Mouse (Mus musculus) C2C12 (cell line): ENCODE results near the gene Gm42420. TPM values are rescaled to one million over a fixed set of nuclear protein-coding genes. Genes with fewer than 3 reads are reported as not detected.

Experiments used
- H3K27me3 ChIP-seq: one replicate; pipeline ENCODE4 v1.6.1; 2011; ENCODE audit not compliant: control insufficient read depth, insufficient read depth, insufficient read length
- H3K36me3 ChIP-seq: one replicate; pipeline ENCODE4 v1.6.1; 2011; ENCODE audit not compliant: control insufficient read depth, insufficient read depth
- H3K4me3 ChIP-seq: one replicate; pipeline ENCODE4 v1.5.1; 2011; ENCODE audit warnings: mild to moderate bottlenecking, control low read depth; ENCODE audit not compliant: poor library complexity, insufficient read depth, severe bottlenecking
- H3K79me2 ChIP-seq: one replicate; pipeline ENCODE4 v1.6.1; 2011; ENCODE audit not compliant: control insufficient read depth, insufficient read depth
- H3K79me3 ChIP-seq: one replicate; pipeline ENCODE4 v1.6.1; 2011; ENCODE audit warnings: low read depth, control low read depth
- H3ac ChIP-seq: one replicate; pipeline ENCODE3; 2011; ENCODE audit warnings: low read depth; ENCODE audit not compliant: control insufficient read depth, insufficient read length
- CEBPB ChIP-seq: IDR thresholded peaks from one replicate; pipeline ENCODE4 v1.6.1; 2011; ENCODE audit warnings: low read depth, mild to moderate bottlenecking, control low read depth, moderate library complexity
- CTCF ChIP-seq: IDR thresholded peaks from one replicate; pipeline ENCODE4 v1.5.1; 2011; ENCODE audit not compliant: control insufficient read depth, insufficient read depth, insufficient read length
- FOSL1 ChIP-seq: IDR thresholded peaks from one replicate; pipeline ENCODE4 v1.8.0; 2011; ENCODE audit warnings: mild to moderate bottlenecking, low read length; ENCODE audit not compliant: poor library complexity, insufficient read depth, severe bottlenecking
- MAX ChIP-seq: IDR thresholded peaks from one replicate; pipeline ENCODE4 v1.6.1; 2011; ENCODE audit warnings: mild to moderate bottlenecking, control low read depth
- MYOD1 ChIP-seq: IDR thresholded peaks from one replicate; pipeline ENCODE4 v1.6.1; 2011; ENCODE audit warnings: low read depth; ENCODE audit not compliant: control insufficient read depth, insufficient read length
- MYOG ChIP-seq: IDR thresholded peaks from one replicate; pipeline ENCODE4 v1.6.1; 2011; ENCODE audit not compliant: control insufficient read depth, insufficient read length; ENCODE audit errors: extremely low read depth
- USF1 ChIP-seq: IDR thresholded peaks from one replicate; pipeline ENCODE4 v1.6.1; 2011; ENCODE audit warnings: low read depth, mild to moderate bottlenecking, control low read depth, moderate library complexity
- polyA plus RNA-seq: library from polyadenylated mRNA; unstranded; fragments of >200 nt; fragmentation: generic; extraction: Trizol; gene quantifications from one replicate; pipeline ENCODE4 v1.2.1, GENCODE M21; 2012; ENCODE audit warnings: missing spikeins

Gene Gm42420
- polyA plus RNA-seq, 1 experiment = not detected

DNA sequence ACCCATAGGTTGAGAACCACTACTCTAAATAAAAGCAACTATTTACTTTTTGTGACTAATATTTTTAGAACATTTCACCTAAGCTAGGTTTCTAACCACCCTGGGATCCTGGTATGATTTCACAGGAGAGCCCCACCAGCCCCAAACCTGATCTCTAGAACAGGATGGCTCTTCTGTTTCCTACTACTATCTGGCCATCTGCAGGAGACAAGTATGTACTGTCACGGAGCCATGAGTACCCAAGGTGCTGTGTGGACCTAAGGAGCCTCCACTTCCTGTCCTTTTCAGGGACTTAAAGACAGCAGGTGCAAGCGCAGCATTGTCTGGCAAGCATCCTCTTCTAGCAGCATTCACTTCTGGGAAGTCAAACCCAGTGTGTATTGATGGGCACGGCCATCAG, 16.3 kb downstream of the Gm42420 start:
- Histone ChIP-seq H3K4me3 (no peak overlapping the region), H3K27me3 (no peaks in the 10 kb centered on the region), H3K79me2 (no peaks in the 10 kb centered on the region), H3ac (no peak overlapping the region), H3K36me3 (peaks cover 49% of the 10 kb centered on the region), H3K79me3 (no peaks in the 10 kb centered on the region)
- TF ChIP-seq MYOD1 (no peak), FOSL1 (no peak), MYOG (no peak), MAX (no peak), CEBPB (no peak), CTCF (no peak), USF1 (no peak)

DNA sequence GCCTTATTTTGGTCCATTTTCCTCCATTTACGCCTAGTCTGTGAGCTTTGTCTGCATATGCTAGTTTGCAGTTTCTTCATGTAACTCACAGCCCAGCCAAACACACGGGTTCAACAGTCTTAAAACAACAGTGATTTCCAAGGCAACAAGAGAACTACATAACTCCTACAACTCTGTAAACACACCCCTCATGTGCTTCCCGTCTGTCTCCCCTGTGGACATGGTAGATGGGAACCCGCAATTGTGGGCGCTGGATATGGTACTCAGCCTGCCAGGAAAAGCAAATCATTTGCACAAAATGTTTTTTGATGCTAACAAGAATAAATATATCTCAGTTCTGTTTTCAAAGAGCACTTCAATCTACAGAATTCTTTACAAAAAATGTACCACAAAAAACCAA, 19.0 kb downstream of the Gm42420 start:
- no peak for TF ChIP-seq CEBPB
- no peak for TF ChIP-seq MYOG
- TF ChIP-seq MYOD1 = no peak
- no peak for TF ChIP-seq CTCF
- no peak for TF ChIP-seq USF1
- TF ChIP-seq FOSL1 = no peak
- Histone ChIP-seq H3K79me2 (no peaks in the 10 kb centered on the region), H3ac (no peak overlapping the region), H3K27me3 (no peaks in the 10 kb centered on the region), H3K79me3 (no peaks in the 10 kb centered on the region), H3K36me3 (peaks cover 22% of the 10 kb centered on the region), H3K4me3 (no peak overlapping the region)

DNA sequence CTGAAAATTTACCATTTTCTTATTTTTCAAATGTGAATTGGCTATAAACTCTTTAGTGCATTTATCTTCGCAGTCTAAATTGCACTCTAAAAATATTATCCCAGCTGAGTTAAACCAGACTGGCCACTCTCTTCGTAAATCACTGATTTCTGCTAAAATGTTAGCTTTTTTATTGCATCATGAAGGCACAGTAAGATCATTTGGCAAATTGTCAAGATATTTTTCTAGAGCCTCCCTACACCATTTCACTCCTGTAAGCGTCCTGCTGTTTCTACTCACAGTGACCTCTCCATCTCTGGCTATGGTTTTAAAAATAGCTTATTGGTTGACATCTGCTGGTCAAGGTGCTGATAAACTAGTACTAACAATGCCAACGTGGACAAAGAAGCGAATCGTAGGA, 20.5 kb downstream of the Gm42420 start:
- no peak for TF ChIP-seq CEBPB
- no peak for TF ChIP-seq CTCF
- TF ChIP-seq MYOD1 = no peak
- no peak for TF ChIP-seq MYOG
- no peak for TF ChIP-seq MAX
- TF ChIP-seq FOSL1 = no peak
- TF ChIP-seq USF1 = no peak

DNA sequence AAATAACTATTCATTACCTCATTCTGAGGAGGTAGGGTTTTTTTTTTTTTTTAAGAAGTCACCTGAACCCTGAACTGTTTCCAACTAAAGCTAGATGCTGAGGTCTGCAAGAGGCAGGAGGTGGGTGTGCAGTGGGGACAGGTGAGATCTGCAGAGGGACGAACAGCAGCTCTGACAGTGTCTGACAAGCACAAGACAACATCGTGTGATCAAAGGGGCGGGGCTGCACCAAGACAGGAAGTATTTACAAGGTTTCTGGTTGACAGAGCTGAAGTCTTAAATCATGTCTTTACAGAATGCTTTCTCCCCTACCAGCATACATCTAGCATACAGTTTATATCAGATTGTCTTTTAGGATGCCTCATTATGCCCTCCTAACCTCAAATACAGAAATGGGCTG, 21.3 kb downstream of the Gm42420 start:
- H3ac ChIP-seq = no peak overlapping the region
- no peak overlapping the region for H3K4me3 ChIP-seq
- H3K79me3 ChIP-seq = no peaks in the 10 kb centered on the region
- H3K27me3 ChIP-seq = no peaks in the 10 kb centered on the region
- TF ChIP-seq MAX = no peak
- no peak for TF ChIP-seq USF1
- H3K79me2 ChIP-seq = no peaks in the 10 kb centered on the region
- peaks cover 6% of the 10 kb centered on the region for H3K36me3 ChIP-seq

More for the DNA sequence above, 20.5 kb downstream of the Gm42420 start:
- Histone ChIP-seq H3K4me3 (no peak overlapping the region), H3K79me3 (no peaks in the 10 kb centered on the region), H3K36me3 (peaks cover 9% of the 10 kb centered on the region), H3ac (no peak overlapping the region), H3K79me2 (no peaks in the 10 kb centered on the region), H3K27me3 (no peaks in the 10 kb centered on the region)

DNA sequence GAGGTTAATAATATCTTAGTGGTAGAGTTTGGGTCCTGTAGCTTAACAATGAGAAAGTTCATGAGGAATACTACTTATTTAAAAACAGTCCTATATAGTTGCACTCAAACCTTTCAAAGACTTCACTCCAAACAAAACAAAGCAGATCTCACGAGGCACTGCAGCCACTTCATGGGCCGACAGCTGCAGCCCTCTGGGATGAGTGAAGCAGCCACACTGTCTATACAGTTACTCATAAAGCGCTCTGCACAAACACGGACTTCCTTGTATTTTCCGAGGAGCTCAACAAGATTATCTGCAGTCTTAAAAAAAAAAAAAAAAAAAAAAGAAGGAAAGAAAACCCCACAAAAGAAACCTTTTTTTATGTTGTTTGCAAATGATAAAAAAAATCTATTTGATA, 21.8 kb downstream of the Gm42420 start:
- H3K36me3 ChIP-seq = peaks cover 4% of the 10 kb centered on the region

DNA sequence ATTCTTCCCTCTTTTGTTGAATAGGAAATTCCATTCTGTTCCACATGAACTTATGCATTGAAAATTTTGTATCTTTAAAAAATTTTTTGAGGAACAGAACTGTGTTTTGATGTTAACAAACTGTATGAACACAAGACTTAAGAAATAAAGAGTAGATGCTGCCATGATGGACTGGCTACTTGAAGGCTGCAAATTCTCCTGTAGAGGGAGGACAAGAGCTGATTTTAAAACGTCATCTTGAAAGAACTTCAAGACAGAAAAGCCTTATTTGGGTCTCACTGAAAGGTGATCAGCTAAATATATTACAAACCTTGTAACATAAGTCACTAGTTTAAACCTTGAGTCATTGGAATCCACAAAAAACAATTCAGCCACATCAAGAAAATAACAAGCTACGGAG, 24.7 kb downstream of the Gm42420 start:
- Histone ChIP-seq H3K79me3 (no peaks in the 10 kb centered on the region), H3K79me2 (no peaks in the 10 kb centered on the region), H3K36me3 (peaks cover 12% of the 10 kb centered on the region), H3K27me3 (no peaks in the 10 kb centered on the region), H3ac (no peak overlapping the region), H3K4me3 (no peak overlapping the region)
- no peak for TF ChIP-seq CEBPB
- TF ChIP-seq CTCF = no peak
- TF ChIP-seq MAX = no peak
- no peak for TF ChIP-seq MYOG
- no peak for TF ChIP-seq FOSL1
- no peak for TF ChIP-seq USF1
- TF ChIP-seq MYOD1 = no peak

More for the DNA sequence above, 21.8 kb downstream of the Gm42420 start:
- Histone ChIP-seq H3K4me3 (no peak overlapping the region), H3K79me2 (no peaks in the 10 kb centered on the region), H3K79me3 (no peaks in the 10 kb centered on the region), H3K27me3 (no peaks in the 10 kb centered on the region), H3ac (no peak overlapping the region)
- TF ChIP-seq MYOG (no peak), CEBPB (no peak), USF1 (no peak), MAX (no peak), CTCF (no peak), FOSL1 (no peak), MYOD1 (no peak)
